Mouse (Mus musculus) lung, adult 2 months (tissue): ENCODE data around the gene Exoc6b.

Experiments
- CTCF ChIP-seq: fragments of 200-500 bp; IDR thresholded peaks from 2 replicates; pipeline ENCODE4 v1.5.1; 2011; ENCODE audit warnings: mild to moderate bottlenecking, low read length, control low read depth; ENCODE audit not compliant: insufficient read depth
- POLR2A ChIP-seq: fragments of 200-500 bp; IDR thresholded peaks from 2 replicates; pipeline ENCODE4 v1.6.1; 2011; ENCODE audit warnings: low read depth, mild to moderate bottlenecking, control low read depth, low read length, borderline replicate concordance; ENCODE audit errors: extremely low read depth

DNA sequence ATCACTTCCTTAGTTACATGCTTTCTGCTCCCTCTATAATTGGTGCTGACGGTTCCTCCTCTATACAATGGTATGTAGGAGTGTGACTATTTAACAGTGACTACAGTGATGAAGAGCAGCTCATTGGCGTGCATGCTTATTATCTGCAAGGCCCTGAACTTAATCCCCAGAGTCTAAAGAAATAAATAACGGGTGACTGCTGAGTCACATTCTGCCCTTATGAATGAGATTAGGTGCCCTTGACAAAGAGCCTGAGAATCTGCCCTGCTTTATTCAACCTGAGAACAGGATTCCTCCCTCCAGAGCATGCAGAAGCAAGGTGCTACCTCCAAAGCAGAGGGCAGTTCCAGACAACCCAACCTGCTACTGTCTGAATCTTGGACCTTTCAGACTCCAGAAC is 314.0 kb downstream of the Exoc6b start:
- TF ChIP-seq CTCF, result no peak
- no peak for TF ChIP-seq POLR2A
